Mouse (Mus musculus) layer of hippocampus, adult 2 months (tissue): ENCODE results near the gene S1pr3. TPM values are rescaled to one million over a fixed set of nuclear protein-coding genes. Genes with fewer than 3 reads are reported as not detected.
A peak's percentile ranks its signal among the peaks of the same experiment; 100 is the strongest.

ENCODE experiments used
- DNase-seq, 2 experiments: peaks; one replicate each; pipeline ENCODE4 v3.0.0; 2022; ENCODE audit warnings: low spot score in 2 of 2
- H3K27ac ChIP-seq: fragments of 200-600 bp; 2 replicates; pipeline ENCODE4 v1.8.1; 2022
- H3K4me3 ChIP-seq: fragments of 200-600 bp; 2 replicates; pipeline ENCODE4 v1.8.1; 2022; ENCODE audit warnings: mild to moderate bottlenecking
- CTCF ChIP-seq: fragments of 200-600 bp; conservative IDR thresholded peaks from 2 replicates; pipeline ENCODE4 v1.8.1; 2022; ENCODE audit warnings: antibody characterized with exemption, mild to moderate bottlenecking, moderate library complexity
- total RNA-seq, 2 experiments: library from RNA; stranded (reverse); gene quantifications; 2 replicates each; pipeline ENCODE4 v1.2.3; 2021

Gene S1pr3
- total RNA-seq, 2 experiments from 2014 or later, result 5.2 to 5.4 TPM

GRCm38 (mm10) chr13:51387908-51388307, 20.5 kb upstream of the S1pr3 start:
- Histone ChIP-seq H3K27ac (no peak overlapping the region), H3K4me3 (no peak overlapping the region)
- no peak for DNase-seq
- TF ChIP-seq CTCF, result no peak

GRCm38 (mm10) chr13:51390398-51390797, 18.0 kb upstream of the S1pr3 start:
- no peak overlapping the region for H3K27ac ChIP-seq
- H3K4me3 ChIP-seq, result no peak overlapping the region
- no peak for TF ChIP-seq CTCF
- DNase-seq, result no peak

GRCm38 (mm10) chr13:51391359-51391916, 17.0 kb upstream of the S1pr3 start:
- no peak for TF ChIP-seq CTCF
- no peak for DNase-seq
- H3K4me3 ChIP-seq, result no peak overlapping the region
- no peak overlapping the region for H3K27ac ChIP-seq

GRCm38 (mm10) chr13:51392256-51392655, 16.2 kb upstream of the S1pr3 start:
- no peak for DNase-seq
- Histone ChIP-seq H3K4me3 (no peak overlapping the region), H3K27ac (no peak overlapping the region)
- no peak for TF ChIP-seq CTCF

- no peak for DNase-seq
- Histone ChIP-seq H3K27ac (no peak overlapping the region), H3K4me3 (no peak overlapping the region)
- no peak for TF ChIP-seq CTCF
Observed at GRCm38 (mm10) chr13:51397861-51398260, 10.6 kb upstream of the S1pr3 start.

- TF ChIP-seq CTCF, result no peak
- Histone ChIP-seq H3K4me3 (no peak overlapping the region), H3K27ac (no peak overlapping the region)
- DNase-seq, result no peak
Observed at GRCm38 (mm10) chr13:51399562-51399961, 8.9 kb upstream of the S1pr3 start.

- peak in 1 of 2 experiments; percentile 36 for DNase-seq
- no peak for TF ChIP-seq CTCF
- peak overlapping the region; percentile 50 for H3K4me3 ChIP-seq
- peak overlapping the region; percentile 52 for H3K27ac ChIP-seq
Observed at GRCm38 (mm10) chr13:51400186-51400719, 8.2 kb upstream of the S1pr3 start.

GRCm38 (mm10) chr13:51400736-51401501, 7.5 kb upstream of the S1pr3 start:
- Histone ChIP-seq H3K4me3 (peak overlapping the region; percentile 50), H3K27ac (peak overlapping the region; percentile 75)
- TF ChIP-seq CTCF, result no peak
- DNase-seq, result peak in 1 of 2 experiments; percentile 43

- no peak overlapping the region for H3K4me3 ChIP-seq
- TF ChIP-seq CTCF, result no peak
- H3K27ac ChIP-seq, result no peak overlapping the region
- DNase-seq, result no peak
Observed at GRCm38 (mm10) chr13:51404566-51404965, 3.9 kb upstream of the S1pr3 start.

GRCm38 (mm10) chr13:51405731-51406320, 2.6 kb upstream of the S1pr3 start:
- TF ChIP-seq CTCF, result no peak
- H3K4me3 ChIP-seq, result no peak overlapping the region
- no peak for DNase-seq

GRCm38 (mm10) chr13:51407541-51408217, 760 bp upstream of the S1pr3 start:
- DNase-seq, result no peak
- H3K27ac ChIP-seq, result no peak overlapping the region
- H3K4me3 ChIP-seq, result no peak overlapping the region
- no peak for TF ChIP-seq CTCF

More at GRCm38 (mm10) chr13:51405731-51406320, 2.6 kb upstream of the S1pr3 start:
- H3K27ac ChIP-seq, result no peak overlapping the region

- Histone ChIP-seq H3K4me3 (no peak overlapping the region), H3K27ac (no peak overlapping the region)
- DNase-seq, result no peak
- TF ChIP-seq CTCF, result no peak
Observed at GRCm38 (mm10) chr13:51409936-51410481, 1.6 kb downstream of the S1pr3 start.
